Mouse (Mus musculus) embryonic facial prominence, embryonic 15.5 days (tissue): Measurements from ENCODE around the gene 4930548H24Rik. TPM values are rescaled to one million over a fixed set of nuclear protein-coding genes. Genes with fewer than 3 reads are reported as not detected.

ENCODE experiments used
- ATAC-seq: fragments of 200-750 bp; cut with Nextera tagmentation; 2 replicates; pipeline ENCODE4 v1.8.0; 2017; ENCODE audit warnings: low read depth, moderate TSS enrichment; ENCODE audit not compliant: insufficient number of reproducible peaks, low FRiP score, low TSS enrichment
- H3K27ac ChIP-seq: fragments of 300-500 bp; sonication (generic); replicated peaks from 2 replicates; pipeline ENCODE4 v1.5.1; 2015; ENCODE audit warnings: mild to moderate bottlenecking, inconsistent platforms
- H3K27me3 ChIP-seq: fragments of 300-500 bp; sonication (generic); 2 replicates; pipeline ENCODE4 v1.6.1; 2015; ENCODE audit warnings: inconsistent platforms
- H3K36me3 ChIP-seq: fragments of 300-500 bp; sonication (generic); 2 replicates; pipeline ENCODE4 v1.6.1; 2015; ENCODE audit warnings: mild to moderate bottlenecking, inconsistent platforms
- H3K4me1 ChIP-seq: fragments of 300-500 bp; sonication (generic); 2 replicates; pipeline ENCODE4 v1.6.1; 2015; ENCODE audit warnings: inconsistent platforms
- H3K4me2 ChIP-seq: fragments of 300-500 bp; sonication (generic); replicated peaks from 2 replicates; pipeline ENCODE4 v1.6.1; 2015; ENCODE audit warnings: mild to moderate bottlenecking, inconsistent platforms
- H3K4me3 ChIP-seq: fragments of 300-500 bp; sonication (generic); replicated peaks from 2 replicates; pipeline ENCODE4 v1.5.1; 2015; ENCODE audit warnings: mild to moderate bottlenecking, inconsistent platforms
- H3K9ac ChIP-seq: fragments of 300-500 bp; sonication (generic); 2 replicates; pipeline ENCODE4 v1.6.1; 2015; ENCODE audit warnings: inconsistent platforms
- H3K9me3 ChIP-seq: fragments of 300-500 bp; sonication (generic); replicated peaks from 2 replicates; pipeline ENCODE4 v1.6.1; 2016; ENCODE audit warnings: inconsistent platforms
- WGBS: fragments of 180-500 bp; shearing (Covaris S2); methylation state at CpG from one replicate; pipeline ENCODE4 v1.1.7; 2015; 5-methylcytosine and 5-hydroxymethylcytosine counted together
- polyA plus RNA-seq: library from polyadenylated mRNA; unstranded; fragments of >200 nt; fragmentation: Nextera tagmentation; extraction: Ambion mirVana; gene quantifications from 2 replicates; pipeline ENCODE4 v1.2.1, GENCODE M21; 2015

The 4930548H24Rik gene
- polyA plus RNA-seq = 0.15 TPM in 1 of 2 replicates, not detected in the other

DNA sequence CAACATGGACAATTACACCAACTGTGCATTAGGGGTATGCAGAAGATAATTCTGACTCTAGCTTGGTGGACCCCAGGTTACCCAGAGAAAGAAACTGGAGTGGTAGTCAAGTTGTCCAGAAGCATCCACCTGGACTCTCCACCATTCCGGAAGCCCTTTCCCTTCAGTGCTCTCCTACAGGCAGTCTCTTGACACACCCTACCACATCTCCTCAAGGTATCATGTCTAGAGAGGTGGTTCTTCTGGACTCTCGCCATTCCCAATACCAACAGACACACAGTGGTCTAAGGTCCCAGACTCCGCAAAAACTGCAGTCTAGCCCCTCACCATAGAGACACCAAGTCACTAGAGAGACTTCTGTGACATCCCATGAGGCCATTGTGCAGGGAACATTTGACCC, at the start of gene 4930548H24Rik:
Gene 4930548H24Rik (plus strand): TSS at position 301 of the 400 bp plus-strand sequence.
- 98% methylated on average over 3 of the region's 3 CpGs for WGBS
- Histone ChIP-seq H3K4me2 (no peak within 1 kb of the TSS), H3K27ac (no peak within 1 kb of the TSS), H3K36me3 (peaks cover 26% of the 10 kb centered on the region), H3K9ac (no peak within 1 kb of the TSS), H3K9me3 (no peaks in the 10 kb centered on the region), H3K27me3 (no peaks in the 10 kb centered on the region), H3K4me1 (no peaks in the 10 kb centered on the region), H3K4me3 (no peak within 1 kb of the TSS)
- no peak for ATAC-seq

DNA sequence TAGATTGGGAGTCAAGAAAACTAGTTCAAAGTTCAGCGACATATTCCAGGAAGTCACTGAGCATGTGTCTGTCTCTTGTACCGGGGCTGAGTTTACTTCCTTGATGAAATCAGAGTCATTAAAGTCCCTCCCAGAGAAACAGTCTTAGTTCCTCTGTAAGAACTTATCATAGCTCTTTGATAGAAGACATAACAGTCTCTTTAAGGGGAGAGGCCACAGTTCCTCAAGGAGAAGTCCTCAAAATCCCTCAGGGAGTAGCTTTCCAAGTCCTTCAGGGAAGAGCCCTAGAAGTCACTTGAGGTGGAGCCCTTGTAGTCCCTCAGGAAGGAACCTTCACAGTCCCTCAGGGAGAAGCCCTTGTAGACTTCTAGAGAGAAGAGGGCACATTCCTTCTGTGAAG, 34.2 kb upstream of the 4930548H24Rik start:
- Histone ChIP-seq H3K4me1 (peaks cover 14% of the 10 kb centered on the region), H3K27me3 (no peaks in the 10 kb centered on the region), H3K27ac (no peak overlapping the region), H3K9ac (no peak overlapping the region), H3K9me3 (no peaks in the 10 kb centered on the region), H3K4me2 (no peak overlapping the region), H3K4me3 (no peak overlapping the region), H3K36me3 (no peaks in the 10 kb centered on the region)
- 89% methylated on average over 2 of the region's 2 CpGs for WGBS
- no peak for ATAC-seq

- Histone ChIP-seq H3K4me2 (peak within 1 kb of the TSS; percentile 77), H3K4me3 (peak within 1 kb of the TSS; percentile 59), H3K9me3 (no peaks in the 10 kb centered on the region), H3K4me1 (peaks cover 14% of the 10 kb centered on the region), H3K9ac (peak within 1 kb of the TSS; percentile 42; the same call in 1 of the 2 replicates), H3K36me3 (no peaks in the 10 kb centered on the region), H3K27ac (peak within 1 kb of the TSS; percentile 66; the same call in 1 of the 2 replicates), H3K27me3 (no peaks in the 10 kb centered on the region)
- WGBS = 5% methylated on average over 23 of the region's 23 CpGs
- peak; percentile 98 for ATAC-seq
Measured at GRCm38 (mm10) chr5:31451878-31452561, 33.5 kb upstream of the 4930548H24Rik start, which contains the start of gene Zfp512. TSS of gene Zfp512 (plus strand) at chr5:31452431.

GRCm38 (mm10) chr5:31452562-31452878, 33.0 kb upstream of the 4930548H24Rik start:
- Histone ChIP-seq H3K36me3 (no peaks in the 10 kb centered on the region), H3K4me2 (peak overlapping the region; percentile 77), H3K9ac (peak overlapping the region; percentile 29; the same call in 1 of the 2 replicates), H3K9me3 (no peaks in the 10 kb centered on the region), H3K4me1 (peaks cover 14% of the 10 kb centered on the region), H3K4me3 (peak overlapping the region; percentile 59), H3K27ac (peak overlapping the region; percentile 66; the same call in 1 of the 2 replicates), H3K27me3 (no peaks in the 10 kb centered on the region)
- no peak for ATAC-seq
- WGBS = under 1% methylated on average over 11 of the region's 11 CpGs

DNA sequence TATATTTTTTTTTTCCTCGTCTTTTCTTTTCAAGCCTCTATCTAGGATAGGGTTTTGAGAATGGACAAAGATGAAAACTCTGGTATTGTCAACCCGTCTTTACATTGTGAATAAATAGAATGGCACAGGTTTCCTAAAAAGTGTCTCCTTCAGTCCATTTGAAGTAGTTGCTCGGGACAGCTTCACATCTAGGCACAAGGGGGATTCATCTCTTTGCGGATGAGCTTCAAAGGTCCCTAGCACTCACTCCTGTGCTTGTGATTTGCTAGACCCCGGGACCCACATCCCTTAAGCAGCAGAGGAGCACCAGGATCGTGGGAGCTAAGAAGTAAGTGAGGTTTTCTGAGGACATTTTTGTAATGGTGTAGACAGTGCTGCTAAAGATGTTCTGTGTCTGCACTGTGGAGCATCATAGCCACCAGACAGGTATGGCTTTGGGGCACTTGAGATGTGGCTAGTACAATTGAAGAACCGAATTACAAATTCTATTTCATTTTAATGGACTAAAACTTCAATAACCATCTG, 32.6 kb upstream of the 4930548H24Rik start:
- Histone ChIP-seq H3K4me1 (peaks cover 14% of the 10 kb centered on the region), H3K9ac (peak overlapping the region; percentile 42; the same call in 1 of the 2 replicates), H3K27ac (0 out of 2 replicates have a peak overlapping the region, but pooled peaks have one; percentile 22), H3K4me3 (peak overlapping the region; percentile 59), H3K4me2 (peak overlapping the region; percentile 77), H3K36me3 (no peaks in the 10 kb centered on the region), H3K27me3 (no peaks in the 10 kb centered on the region), H3K9me3 (no peaks in the 10 kb centered on the region)
- 13% methylated on average over 7 of the region's 7 CpGs for WGBS
- ATAC-seq = no peak

DNA sequence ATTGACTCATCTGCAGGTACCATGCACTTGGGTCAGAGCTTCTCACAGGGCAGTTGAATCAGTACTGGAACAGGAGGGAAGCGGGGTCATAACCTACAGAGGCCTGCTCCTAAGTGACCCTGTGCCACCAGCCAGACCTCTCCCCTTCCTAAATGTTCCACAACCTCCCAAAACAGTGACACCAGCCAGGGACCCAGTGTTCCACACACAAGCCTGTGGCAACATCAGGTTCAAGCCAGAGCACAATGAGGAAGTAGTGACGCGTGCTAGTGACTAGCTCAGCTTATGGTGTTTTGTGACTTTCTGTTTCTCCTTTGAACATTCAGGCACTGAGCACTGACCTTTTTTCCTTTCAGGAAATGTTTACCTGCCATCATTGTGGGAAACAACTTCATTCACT, 17.7 kb upstream of the 4930548H24Rik start:
- Histone ChIP-seq H3K9me3 (no peaks in the 10 kb centered on the region), H3K4me3 (no peak overlapping the region), H3K27ac (no peak overlapping the region), H3K9ac (no peak overlapping the region), H3K4me2 (no peak overlapping the region), H3K36me3 (peaks cover 65% of the 10 kb centered on the region), H3K4me1 (no peaks in the 10 kb centered on the region), H3K27me3 (no peaks in the 10 kb centered on the region)
- ATAC-seq = no peak
- 95% methylated on average over 3 of the region's 3 CpGs for WGBS

GRCm38 (mm10) chr5:31469711-31470110, 15.8 kb upstream of the 4930548H24Rik start:
- H3K4me2 ChIP-seq = no peak overlapping the region
- ATAC-seq = no peak
- H3K27ac ChIP-seq = no peak overlapping the region; the same call in 1 of the 2 replicates
- no peak overlapping the region for H3K4me3 ChIP-seq
- H3K9me3 ChIP-seq = no peaks in the 10 kb centered on the region
- no peaks in the 10 kb centered on the region for H3K4me1 ChIP-seq
- no peak overlapping the region for H3K9ac ChIP-seq
- no peaks in the 10 kb centered on the region for H3K27me3 ChIP-seq
- WGBS = 92% methylated on average over 6 of the region's 6 CpGs
- H3K36me3 ChIP-seq = peaks cover 85% of the 10 kb centered on the region

DNA sequence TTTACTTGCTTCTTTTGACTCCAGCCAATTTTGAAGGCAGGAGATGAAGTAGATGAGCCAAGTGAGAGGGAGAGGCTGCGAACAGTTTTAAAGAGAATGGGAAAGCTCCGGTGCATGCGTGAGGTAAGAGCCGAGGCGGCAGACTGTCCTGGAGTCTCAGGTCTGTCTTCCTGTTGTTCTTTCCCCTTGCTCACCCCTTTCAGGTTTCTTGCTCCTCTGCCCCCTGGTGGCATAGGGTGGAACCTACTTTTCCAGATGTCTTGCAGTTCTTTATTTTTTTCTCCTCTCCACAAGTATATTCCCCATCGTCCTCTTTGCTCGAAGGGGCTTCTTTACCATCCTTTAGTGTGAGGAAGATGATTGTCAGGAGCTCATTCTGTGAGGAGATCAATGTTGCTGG, 15.2 kb upstream of the 4930548H24Rik start:
- Histone ChIP-seq H3K9ac (no peak overlapping the region), H3K9me3 (no peaks in the 10 kb centered on the region), H3K27me3 (no peaks in the 10 kb centered on the region), H3K4me2 (no peak overlapping the region), H3K4me3 (no peak overlapping the region), H3K4me1 (no peaks in the 10 kb centered on the region), H3K36me3 (peaks cover 87% of the 10 kb centered on the region), H3K27ac (no peak overlapping the region)
- no peak for ATAC-seq
- 68% methylated on average over 7 of the region's 7 CpGs for WGBS

DNA sequence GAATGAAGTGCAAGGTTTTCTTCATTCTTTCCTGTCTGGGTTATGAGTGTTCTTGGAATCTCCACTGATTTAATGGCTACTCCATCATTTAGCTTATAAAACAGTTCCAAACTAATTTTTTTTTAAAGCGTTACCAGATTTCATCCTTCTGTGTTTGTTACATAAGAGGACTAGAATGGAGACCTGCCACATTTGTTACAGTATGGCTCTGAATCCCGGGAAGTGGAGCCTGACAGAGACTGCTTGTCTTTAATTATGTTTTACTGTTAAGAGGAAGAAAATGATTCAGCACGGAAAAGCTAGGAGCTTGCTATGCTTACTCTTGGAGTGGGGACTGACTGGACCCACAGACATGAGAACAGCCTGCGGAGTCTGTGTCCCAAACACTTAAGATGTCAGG, 5.0 kb upstream of the 4930548H24Rik start:
- Histone ChIP-seq H3K4me3 (no peak overlapping the region), H3K36me3 (peaks cover 74% of the 10 kb centered on the region), H3K27me3 (no peaks in the 10 kb centered on the region), H3K4me1 (no peaks in the 10 kb centered on the region), H3K4me2 (no peak overlapping the region), H3K9me3 (no peaks in the 10 kb centered on the region), H3K27ac (no peak overlapping the region), H3K9ac (no peak overlapping the region)
- 92% methylated on average over 4 of the region's 4 CpGs for WGBS
- no peak for ATAC-seq

- H3K4me1 ChIP-seq = no peaks in the 10 kb centered on the region
- no peaks in the 10 kb centered on the region for H3K27me3 ChIP-seq
- 92% methylated on average over 3 of the region's 3 CpGs for whole genome bisulfite sequencing
- no peak overlapping the region for H3K9ac ChIP-seq
- H3K9me3 ChIP-seq = no peaks in the 10 kb centered on the region
- H3K4me2 ChIP-seq = no peak overlapping the region
- H3K27ac ChIP-seq = no peak overlapping the region
- no peak overlapping the region for H3K4me3 ChIP-seq
- 0 out of 2 replicates have a peak, but pooled peaks cover 6% of the 10 kb centered on the region for H3K36me3 ChIP-seq
- no peak for ATAC-seq
Measured at GRCm38 (mm10) chr5:31487889-31488288, 2.3 kb downstream of the 4930548H24Rik start.

DNA sequence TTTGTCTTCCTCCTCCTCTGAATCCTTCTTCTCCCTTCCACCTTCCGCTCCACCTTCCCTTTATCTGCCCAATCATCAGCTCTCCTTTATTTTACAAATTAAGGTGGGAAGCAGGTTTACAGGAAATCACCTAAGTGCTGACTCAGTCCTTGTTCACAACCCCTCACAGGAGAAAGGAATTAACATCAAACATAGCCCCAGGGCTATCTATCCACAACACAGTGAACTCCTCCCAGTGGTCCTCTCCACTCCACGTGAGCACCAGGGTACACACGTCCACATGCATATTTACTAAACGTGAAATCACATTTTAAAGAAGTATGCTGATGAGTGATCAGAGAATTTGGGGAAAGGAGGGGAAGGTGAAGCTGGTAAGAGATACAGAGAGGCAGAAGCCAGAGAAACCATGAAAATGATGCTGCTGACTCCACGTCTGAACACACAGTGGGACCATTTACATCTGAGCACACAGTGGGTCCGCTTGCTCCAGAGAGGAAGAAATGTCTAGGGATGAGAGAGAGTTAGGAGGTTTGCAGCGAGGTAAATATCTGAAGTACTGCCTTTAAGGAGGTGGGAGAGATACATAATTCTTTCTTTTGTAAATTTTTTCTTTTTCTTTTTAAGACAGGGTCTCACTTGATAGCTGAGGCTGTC, 3.7 kb downstream of the 4930548H24Rik start:
- Histone ChIP-seq H3K4me3 (no peak overlapping the region), H3K36me3 (0 out of 2 replicates have a peak, but pooled peaks cover 6% of the 10 kb centered on the region), H3K27ac (no peak overlapping the region), H3K9me3 (no peaks in the 10 kb centered on the region), H3K4me1 (no peaks in the 10 kb centered on the region), H3K9ac (no peak overlapping the region), H3K4me2 (no peak overlapping the region), H3K27me3 (no peaks in the 10 kb centered on the region)
- ATAC-seq = no peak
- WGBS = 62% methylated on average over 7 of the region's 7 CpGs
